Mouse (Mus musculus) C3H10T1/2 (cell line): Measurements from ENCODE around the gene Atp1b1. TPM values are rescaled to one million over a fixed set of nuclear protein-coding genes. Genes with fewer than 3 reads are reported as not detected.

Experiments used
- polyA plus RNA-seq, 2 experiments: library from polyadenylated mRNA; unstranded; fragments of >200 nt; fragmentation: generic; extraction: Trizol; gene quantifications; one replicate each; pipeline ENCODE4 v1.2.1; 2012; ENCODE audit warnings: missing spikeins in 2 of 2

The Atp1b1 gene
- 100 to 1,000 TPM in 1 of 2 experiments, 1 to 10 TPM in 1; 5.9 to 105 TPM for polyA plus RNA-seq

GRCm38 (mm10) chr1:164458245-164458613, at the start of gene Atp1b1:
TSS of gene Atp1b1 (minus strand) at chr1:164458355.

Other genes starting within 250 kb of the Atp1b1 start
- 1 to 10 TPM; 1.7 to 5.5 TPM for gene Slc19a2, start 209.3 kb downstream of the Atp1b1 start, polyA plus RNA-seq
- gene Ccdc181, start 182.8 kb downstream of the Atp1b1 start, polyA plus RNA-seq = 1 to 10 TPM in 1 of 2 experiments, under 1 TPM in 1; 0.53 to 2.5 TPM
- 10 to 100 TPM; 10.4 to 32.3 TPM for gene Nme7, start 154.2 kb downstream of the Atp1b1 start, polyA plus RNA-seq
- 1 to 10 TPM in 1 of 2 experiments, under 1 TPM in 1; 0.61 to 4.4 TPM for gene Blzf1, start 150.9 kb downstream of the Atp1b1 start, polyA plus RNA-seq